Mouse (Mus musculus): Measurements from ENCODE around the gene Dnase1. TPM values are rescaled to one million over a fixed set of nuclear protein-coding genes. Genes with fewer than 3 reads are reported as not detected.
"Not testable (repeated sequence)": the region's sequence is repeated elsewhere in the genome, so short reads cannot be mapped to it uniquely, and the experiment has no call there.

Dnase1 gene
- total RNA-seq, 1 experiment from 2014 or later, result not detected

DNA sequence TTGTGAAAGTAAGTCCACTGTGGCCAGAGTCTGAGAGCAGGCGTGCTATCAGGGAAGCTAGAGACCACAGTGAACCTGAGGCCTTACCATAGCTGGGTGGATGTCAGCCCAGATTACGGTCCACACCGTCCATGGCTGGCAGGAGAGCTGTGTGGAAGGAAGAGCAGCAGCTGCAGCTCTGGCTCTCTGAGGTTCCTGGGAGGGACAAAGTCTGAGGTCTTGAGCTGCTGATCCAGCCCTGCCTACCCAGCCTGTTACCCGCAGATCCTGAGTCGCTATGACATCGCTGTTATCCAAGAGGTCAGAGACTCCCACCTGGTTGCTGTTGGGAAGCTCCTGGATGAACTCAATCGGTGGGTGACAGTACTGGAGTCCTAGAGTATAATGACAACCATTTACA, 948 bp downstream of the Dnase1 start:
- no peak for ATAC-seq (replicated peaks; ENCODE audit: insufficient number of reproducible peaks, low FRiP score, low TSS enrichment, poor library complexity, severe bottlenecking)

DNA sequence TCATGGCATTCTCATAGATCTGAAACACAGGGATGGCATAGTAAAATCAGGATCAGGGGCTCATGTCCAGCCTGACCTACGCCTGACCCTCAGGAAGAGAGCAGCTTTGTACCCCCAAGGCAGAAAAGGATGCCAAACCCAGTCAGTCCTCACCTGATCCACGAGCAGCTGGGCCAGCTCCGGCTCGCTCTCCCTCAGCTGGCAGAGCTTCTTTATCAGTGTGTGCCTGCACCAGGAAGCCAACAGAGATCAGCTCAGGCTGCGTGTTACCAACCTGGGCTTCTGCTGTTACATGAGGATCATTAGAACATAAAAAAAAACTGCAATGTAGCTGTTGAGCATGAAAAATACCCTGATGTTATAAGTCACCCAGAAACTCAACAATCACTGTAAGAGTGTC, 3.5 kb downstream of the Dnase1 start:
- ATAC-seq (replicated peaks; ENCODE audit: insufficient number of reproducible peaks, low FRiP score, low TSS enrichment, poor library complexity, severe bottlenecking), result no peak

DNA sequence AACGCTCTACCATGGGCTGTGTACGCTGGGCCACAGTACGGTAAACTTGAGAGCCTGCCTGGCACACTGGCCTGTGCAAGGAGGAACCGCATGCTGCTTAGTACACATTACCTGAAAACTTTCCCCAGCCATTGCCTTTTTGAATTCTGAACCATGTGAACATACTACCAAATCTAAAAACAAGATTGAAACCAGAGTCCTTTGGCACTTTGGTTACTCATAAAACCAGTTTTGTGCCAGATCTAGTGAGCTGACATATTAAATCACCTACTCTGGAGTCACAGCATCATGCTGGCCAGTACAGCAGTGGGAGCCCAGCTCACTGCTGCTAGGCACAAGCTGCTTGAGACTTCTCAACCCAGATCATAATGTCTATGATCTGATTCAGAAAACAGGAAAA, 4.9 kb downstream of the Dnase1 start:
- ATAC-seq (replicated peaks; ENCODE audit: insufficient number of reproducible peaks, low FRiP score, low TSS enrichment, poor library complexity, severe bottlenecking), result no peak

DNA sequence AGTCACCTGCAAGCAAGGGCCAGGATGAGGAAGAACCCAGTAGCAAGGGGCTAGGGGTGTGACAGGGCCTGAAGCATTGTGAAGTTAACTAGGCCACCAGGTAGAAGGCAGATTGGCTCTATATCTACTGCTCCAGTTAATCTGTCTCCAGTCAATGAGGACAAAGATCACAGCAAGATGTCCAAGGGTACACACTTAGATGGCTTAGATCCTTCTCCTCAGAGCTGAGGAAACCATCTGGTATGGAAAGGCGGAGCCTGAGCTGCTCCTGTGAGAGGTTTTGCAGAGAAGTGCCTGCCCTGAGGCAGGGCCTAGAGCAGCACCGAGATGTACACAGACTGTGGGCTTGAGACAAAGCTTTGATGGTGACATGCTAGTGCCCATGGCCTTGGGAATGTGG, 7.4 kb downstream of the Dnase1 start:
- ATAC-seq (replicated peaks; ENCODE audit: insufficient number of reproducible peaks, low FRiP score, low TSS enrichment, poor library complexity, severe bottlenecking), result no peak

DNA sequence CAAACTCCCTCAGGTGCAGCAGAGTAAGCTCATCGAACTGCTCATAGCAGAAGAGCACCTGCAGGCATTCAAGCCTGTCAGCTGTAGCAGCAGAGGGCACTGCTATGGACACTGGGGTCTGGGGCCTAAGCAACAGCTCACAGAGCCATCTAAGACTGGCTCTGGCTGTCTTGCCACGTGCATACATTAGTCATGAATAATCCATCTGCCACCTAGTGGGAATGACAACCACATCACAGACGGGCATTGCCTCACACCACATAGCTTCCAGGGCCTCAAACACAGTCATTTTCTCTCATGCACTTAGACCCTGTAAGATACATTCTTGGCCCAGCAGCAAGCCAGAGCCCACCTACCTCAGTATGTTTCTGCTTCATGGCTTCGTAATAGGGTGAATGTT, 8.8 kb downstream of the Dnase1 start:
- no peak for ATAC-seq (replicated peaks; ENCODE audit: insufficient number of reproducible peaks, low FRiP score, low TSS enrichment, poor library complexity, severe bottlenecking)

DNA sequence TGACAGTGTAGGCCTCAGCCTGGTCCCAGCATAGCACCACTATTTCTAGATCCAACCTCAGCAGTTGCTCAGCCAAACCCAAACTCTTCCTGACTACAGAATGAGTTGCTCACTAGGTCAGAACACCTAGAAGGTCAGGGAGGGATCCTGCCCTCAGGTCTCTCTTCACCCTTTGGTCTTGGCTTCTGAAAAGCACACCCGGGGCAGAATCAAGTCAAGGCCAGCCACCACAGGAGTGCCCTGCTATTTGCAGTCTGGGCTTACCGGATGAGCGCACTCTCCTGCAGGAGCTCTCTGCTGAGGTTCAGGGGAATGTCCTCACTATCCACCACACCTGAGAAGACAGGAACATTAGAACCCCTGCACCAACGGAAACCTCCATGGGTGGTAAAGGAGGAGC, 15.9 kb downstream of the Dnase1 start:
- ATAC-seq (replicated peaks; ENCODE audit: insufficient number of reproducible peaks, low FRiP score, low TSS enrichment, poor library complexity, severe bottlenecking), result no peak

DNA sequence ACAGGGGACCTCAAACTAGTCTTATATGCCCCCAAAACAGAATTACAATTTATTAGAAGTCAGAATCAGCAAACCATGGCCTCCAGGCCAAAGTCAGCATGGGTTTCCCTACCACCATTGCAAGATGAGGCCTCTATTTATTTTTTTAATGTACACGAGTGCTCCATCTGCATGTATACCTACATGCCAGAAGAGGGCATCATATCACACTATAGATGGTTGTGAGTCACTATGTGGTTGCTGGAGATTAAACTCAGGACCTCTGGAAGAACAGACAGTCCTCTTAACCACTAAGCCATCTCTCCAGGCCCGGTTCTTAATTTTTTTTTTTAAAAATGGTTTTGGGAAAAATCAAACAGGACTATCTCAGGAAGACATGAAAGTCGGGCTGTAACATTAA, 17.1 kb downstream of the Dnase1 start:
- no peak for ATAC-seq (replicated peaks; ENCODE audit: insufficient number of reproducible peaks, low FRiP score, low TSS enrichment, poor library complexity, severe bottlenecking)

DNA sequence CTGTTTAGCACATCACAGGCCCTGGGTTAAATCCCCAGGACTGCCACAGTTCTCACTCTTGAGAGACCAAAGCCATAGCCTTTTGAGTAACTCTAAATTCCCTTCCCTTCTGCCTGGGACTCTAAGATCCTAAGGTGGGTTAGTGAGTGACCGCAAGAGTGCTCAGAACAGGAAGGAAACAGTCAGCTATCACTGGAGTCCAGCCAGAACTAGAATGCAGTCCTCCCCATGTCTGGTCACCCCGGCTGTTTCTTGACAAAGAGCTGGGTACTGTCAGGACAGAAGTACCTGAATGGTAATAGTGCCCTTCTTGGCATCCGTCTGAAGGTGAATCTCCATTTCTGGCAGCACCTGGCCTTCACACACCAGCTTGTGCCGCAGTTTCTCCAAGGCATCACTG, 28.2 kb downstream of the Dnase1 start:
- ATAC-seq (replicated peaks; ENCODE audit: insufficient number of reproducible peaks, low FRiP score, low TSS enrichment, poor library complexity, severe bottlenecking), result no peak

DNA sequence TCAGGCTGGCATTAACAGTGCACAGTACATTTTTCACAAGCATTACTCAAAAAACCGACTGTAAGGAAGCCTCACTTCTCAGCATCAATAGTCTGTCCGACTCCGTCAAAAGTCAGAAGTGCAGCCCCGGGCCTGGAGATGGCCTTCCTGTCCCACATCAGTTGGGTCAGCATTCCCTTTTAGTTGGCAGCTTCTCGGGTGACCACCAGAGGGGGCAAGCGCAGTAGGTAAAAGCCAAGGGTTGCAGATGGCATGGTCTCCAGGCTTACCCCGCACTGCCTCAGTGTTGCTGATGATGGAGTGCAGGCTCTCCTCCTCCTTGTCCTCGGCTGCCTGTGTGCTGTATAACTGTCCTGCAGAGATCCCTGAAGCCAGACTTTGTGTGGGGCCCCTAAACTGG, 31.8 kb downstream of the Dnase1 start:
- peak; percentile 70; the same call in 1 of the 2 replicates for ATAC-seq (replicated peaks; ENCODE audit: insufficient number of reproducible peaks, low FRiP score, low TSS enrichment, poor library complexity, severe bottlenecking)

DNA sequence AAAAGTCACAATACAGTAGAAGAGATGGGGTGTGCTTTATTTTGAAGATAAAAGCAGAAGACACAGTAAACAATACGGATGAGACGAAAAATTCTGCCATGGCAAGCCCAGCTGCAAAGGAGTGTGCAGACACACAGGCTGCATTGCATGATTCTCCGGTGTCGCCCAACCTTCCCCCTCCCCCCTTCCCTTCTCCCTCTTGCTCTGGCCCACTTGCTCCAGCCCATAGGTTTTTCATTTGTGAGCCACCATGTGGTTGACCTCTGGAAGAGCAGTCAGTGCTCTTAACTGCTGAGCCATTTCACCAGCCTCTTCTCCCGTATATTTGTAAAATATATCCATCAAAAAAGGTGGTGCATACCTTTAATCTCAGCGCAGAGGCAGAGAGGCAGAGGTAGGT, 37.6 kb downstream of the Dnase1 start:
- no peak for ATAC-seq (replicated peaks; ENCODE audit: insufficient number of reproducible peaks, low FRiP score, low TSS enrichment, poor library complexity, severe bottlenecking)

DNA sequence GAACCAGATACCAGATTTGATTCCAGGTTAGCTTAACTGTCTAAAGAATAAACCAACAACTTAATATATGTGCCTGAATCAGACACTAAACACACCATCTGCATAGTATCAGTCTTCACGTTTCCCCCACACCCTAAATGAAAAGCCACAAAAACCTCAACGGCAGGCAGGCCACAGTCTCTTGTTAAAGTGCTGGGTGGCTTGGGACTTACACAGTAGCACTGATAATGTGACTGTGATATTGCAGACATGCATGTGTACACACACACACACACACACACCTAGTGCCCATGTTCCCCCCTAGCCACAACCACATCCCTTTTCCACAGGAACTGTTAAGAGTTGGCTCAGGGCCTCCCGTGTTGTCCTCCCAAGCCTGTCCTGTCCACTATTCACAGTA, 38.1 kb downstream of the Dnase1 start:
- ATAC-seq (replicated peaks; ENCODE audit: insufficient number of reproducible peaks, low FRiP score, low TSS enrichment, poor library complexity, severe bottlenecking), result no peak

DNA sequence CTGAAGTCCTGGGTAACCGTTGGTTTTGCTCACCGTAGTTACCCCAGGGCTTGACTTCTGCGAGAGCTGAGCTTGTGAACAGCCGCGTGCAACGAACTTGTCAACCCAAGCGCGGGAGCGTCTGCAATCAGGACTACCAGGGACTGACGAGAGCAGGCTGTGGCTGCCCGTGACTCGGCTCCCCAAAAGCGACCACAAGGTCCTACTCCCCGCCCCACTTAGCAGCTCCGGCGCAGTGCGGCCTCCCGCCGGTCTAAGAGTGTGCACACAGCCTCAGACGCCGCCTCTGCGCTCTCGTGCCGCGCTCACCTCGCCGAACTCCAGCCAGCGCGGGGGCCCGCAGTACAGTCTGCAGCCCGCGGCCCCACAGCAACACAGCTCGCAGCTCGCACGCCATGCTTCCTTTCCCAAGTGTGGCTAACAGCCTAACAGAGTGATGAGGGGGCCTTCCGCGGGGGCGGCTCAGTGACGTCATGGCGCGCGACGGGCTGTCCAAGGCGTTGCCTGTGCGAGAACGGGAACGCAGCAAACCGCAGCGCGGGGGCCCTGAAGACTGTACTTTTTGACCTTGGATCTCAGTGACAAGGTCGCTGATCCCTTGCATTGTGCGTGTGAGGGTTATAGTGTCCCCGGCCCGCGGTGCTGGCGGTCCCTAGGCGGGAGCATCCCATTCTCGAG, 40.8 kb downstream of the Dnase1 start, which contains the start of gene Trap1:
Gene Trap1 (minus strand): TSS at position 444 of the 678 bp plus-strand sequence.
- ATAC-seq (replicated peaks; ENCODE audit: insufficient number of reproducible peaks, low FRiP score, low TSS enrichment, poor library complexity, severe bottlenecking), result peak; percentile 90

DNA sequence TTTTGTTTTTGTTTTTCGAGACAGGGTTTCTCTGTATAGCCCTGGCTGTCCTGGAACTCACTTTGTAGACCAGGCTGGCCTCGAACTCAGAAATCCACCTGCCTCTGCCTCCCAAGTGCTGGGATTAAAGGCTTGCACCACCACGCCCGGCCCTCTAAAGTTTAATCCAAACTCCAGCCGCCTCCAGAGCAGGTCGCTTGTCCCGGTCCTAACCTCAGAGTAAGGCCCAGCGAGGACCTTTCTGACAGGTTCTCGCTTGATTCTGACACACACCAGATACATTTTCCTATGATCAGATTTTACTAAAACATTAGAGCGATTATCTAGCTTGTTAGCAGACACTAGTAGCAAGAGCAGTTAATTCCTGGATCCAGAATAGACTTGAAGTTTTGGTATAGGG, 41.6 kb downstream of the Dnase1 start:
- not testable (repeated sequence) for ATAC-seq (replicated peaks; ENCODE audit: insufficient number of reproducible peaks, low FRiP score, low TSS enrichment, poor library complexity, severe bottlenecking)

DNA sequence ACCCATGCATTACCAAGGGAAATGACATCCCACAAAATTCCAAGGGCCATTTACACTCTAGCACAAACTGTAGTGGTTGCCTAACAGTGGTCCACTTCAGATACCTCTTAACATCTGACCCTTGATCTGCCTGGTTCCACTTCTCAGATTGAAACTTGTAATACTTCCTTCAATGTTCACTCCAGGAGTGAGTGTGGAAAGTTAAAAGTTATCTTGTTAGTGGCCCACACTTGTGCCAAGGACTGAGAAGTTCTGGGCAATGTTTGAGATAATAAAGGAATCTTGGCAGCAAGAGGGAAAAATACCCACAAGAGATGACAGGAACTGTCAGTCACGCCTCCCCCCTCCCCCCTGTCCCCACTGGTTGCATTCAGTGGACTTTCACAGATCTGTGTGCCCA, 42.9 kb downstream of the Dnase1 start:
- ATAC-seq (replicated peaks; ENCODE audit: insufficient number of reproducible peaks, low FRiP score, low TSS enrichment, poor library complexity, severe bottlenecking), result no peak

DNA sequence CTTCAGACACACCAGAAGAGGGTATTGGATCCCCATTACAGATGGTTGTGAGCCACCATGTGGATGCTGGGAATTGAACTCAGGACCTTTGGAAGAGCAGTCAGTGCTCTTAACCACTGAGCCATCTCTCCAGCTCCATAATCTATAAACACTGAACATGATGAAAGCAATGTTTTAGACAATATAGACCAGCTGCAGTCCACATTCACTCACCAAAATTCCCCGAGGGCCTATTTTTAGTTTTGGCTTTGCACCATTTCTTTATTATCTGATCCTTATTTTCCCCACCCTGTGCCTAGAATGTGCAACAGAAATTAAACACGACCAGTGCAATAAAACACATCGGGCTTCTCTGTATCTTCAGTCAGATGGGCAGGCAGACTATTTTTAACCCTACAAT, 43.7 kb downstream of the Dnase1 start:
- ATAC-seq (replicated peaks; ENCODE audit: insufficient number of reproducible peaks, low FRiP score, low TSS enrichment, poor library complexity, severe bottlenecking), result not testable (repeated sequence)

DNA sequence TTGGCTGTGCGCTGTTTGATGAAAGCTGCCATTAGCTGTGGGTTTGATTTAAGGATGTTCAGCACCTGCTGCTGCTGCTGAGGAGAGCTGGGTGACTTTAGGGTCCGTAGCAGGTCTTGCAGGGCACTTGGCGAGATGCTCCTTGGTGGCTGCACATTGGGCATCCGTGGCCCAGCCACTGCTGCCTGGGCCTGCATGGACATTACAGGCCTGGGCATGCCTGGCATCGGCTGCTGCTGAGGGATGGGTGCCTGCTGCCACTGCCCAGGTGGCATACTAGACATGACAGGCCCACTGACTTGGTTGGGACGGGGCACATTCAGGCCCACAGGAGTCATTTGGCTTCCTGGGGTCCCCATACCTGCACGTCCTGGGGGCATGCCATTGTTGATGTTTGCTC, 48.3 kb downstream of the Dnase1 start:
- ATAC-seq (replicated peaks; ENCODE audit: insufficient number of reproducible peaks, low FRiP score, low TSS enrichment, poor library complexity, severe bottlenecking), result no peak

DNA sequence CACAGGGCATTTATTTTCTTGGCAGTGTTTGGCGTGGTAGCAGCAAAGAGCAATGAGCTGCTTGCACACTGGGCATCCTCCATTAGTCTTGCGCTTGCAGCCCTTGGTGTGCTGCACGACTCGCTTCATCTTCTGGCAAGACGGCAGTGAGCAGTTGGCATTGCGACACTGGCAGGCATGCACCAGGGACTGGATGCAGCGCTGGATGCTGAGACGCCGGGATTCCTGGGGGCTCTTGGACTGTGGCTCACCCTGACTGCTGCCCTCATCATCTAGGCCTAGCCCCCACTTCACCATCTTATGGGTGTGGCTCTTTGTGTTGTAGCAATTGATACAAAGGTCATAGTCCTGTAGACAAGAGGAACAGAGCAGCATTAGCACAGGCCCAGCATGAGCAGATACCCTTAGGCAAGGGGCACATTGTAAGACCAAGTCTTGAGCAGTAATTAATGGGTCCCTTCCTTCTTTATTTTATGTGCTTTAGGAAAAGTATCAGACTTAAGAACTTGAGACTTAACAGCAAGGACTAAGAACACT, 49.2 kb downstream of the Dnase1 start:
- ATAC-seq (replicated peaks; ENCODE audit: insufficient number of reproducible peaks, low FRiP score, low TSS enrichment, poor library complexity, severe bottlenecking), result no peak

DNA sequence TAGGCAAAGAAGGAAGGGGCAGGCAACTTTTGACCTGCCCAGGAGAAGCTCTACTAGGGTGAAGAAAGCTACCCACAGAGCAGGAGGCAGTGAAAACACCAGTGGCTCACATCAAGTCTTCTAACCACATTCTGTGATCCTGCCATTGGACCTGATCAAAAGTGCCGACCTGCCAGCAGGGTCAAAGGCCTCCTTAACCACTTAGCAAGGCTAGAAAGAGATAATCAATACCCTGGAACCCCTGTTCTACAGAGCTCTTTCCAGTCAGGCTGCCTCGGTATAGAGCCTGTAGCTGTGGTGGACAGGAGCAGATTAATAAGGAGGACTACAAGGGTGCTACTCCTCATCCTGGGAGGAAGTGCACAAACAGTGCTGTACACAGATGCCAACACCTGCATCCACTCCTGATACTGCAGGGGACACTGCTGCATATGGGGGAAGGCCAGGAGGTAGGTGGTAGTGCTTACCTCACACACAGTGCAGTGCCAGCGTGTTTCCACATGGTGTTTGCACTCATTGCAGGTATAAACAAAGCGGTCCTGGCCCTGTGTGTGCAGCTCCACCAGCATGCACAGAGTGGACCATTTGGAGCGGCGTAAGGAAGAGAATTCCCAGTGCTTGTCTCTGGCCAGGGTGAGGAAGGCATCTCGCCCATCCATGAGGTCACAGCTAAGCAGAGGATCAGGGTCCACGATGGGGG, 50.6 kb downstream of the Dnase1 start:
- no peak for ATAC-seq (replicated peaks; ENCODE audit: insufficient number of reproducible peaks, low FRiP score, low TSS enrichment, poor library complexity, severe bottlenecking)
